Mouse (Mus musculus) limb, embryonic 10.5 days (tissue): ENCODE results near the gene Kctd11. TPM values are rescaled to one million over a fixed set of nuclear protein-coding genes. Genes with fewer than 3 reads are reported as not detected.

Experiments
- DNase-seq: peaks from one replicate; pipeline ENCODE4 v3.0.0-alpha.2; 2017; ENCODE audit warnings: low spot score
- H3K27ac ChIP-seq: fragments of 300-500 bp; sonication (generic); 2 replicates; pipeline ENCODE4 v1.5.1; 2016; ENCODE audit warnings: mild to moderate bottlenecking
- H3K27me3 ChIP-seq: fragments of 300-500 bp; sonication (generic); 2 replicates; pipeline ENCODE4 v1.6.1; 2016; ENCODE audit warnings: low read depth, mild to moderate bottlenecking; ENCODE audit not compliant: poor library complexity, severe bottlenecking
- H3K36me3 ChIP-seq: fragments of 300-500 bp; sonication (generic); 2 replicates; pipeline ENCODE4 v1.6.1; 2016; ENCODE audit warnings: mild to moderate bottlenecking, moderate library complexity
- H3K4me1 ChIP-seq: fragments of 300-500 bp; sonication (generic); 2 replicates; pipeline ENCODE4 v1.6.1; 2016
- H3K4me3 ChIP-seq: fragments of 300-500 bp; sonication (generic); 2 replicates; pipeline ENCODE4 v1.5.1; 2016; ENCODE audit warnings: mild to moderate bottlenecking, moderate library complexity
- H3K9me3 ChIP-seq: fragments of 300-500 bp; sonication (generic); replicated peaks from 2 replicates; pipeline ENCODE4 v1.6.1; 2016; ENCODE audit warnings: mild to moderate bottlenecking
- WGBS: fragments of 180-500 bp; shearing (Covaris S2); methylation state at CpG from one replicate; pipeline ENCODE4 v1.1.7; 2016; 5-methylcytosine and 5-hydroxymethylcytosine counted together
- polyA plus RNA-seq: library from polyadenylated mRNA; unstranded; fragments of >200 nt; fragmentation: Nextera tagmentation; extraction: Ambion mirVana; gene quantifications from 2 replicates; pipeline ENCODE4 v1.2.1, GENCODE M21; 2016

Kctd11 gene
- polyA plus RNA-seq, 1 experiment from 2014 or later, result 6.1 TPM

DNA sequence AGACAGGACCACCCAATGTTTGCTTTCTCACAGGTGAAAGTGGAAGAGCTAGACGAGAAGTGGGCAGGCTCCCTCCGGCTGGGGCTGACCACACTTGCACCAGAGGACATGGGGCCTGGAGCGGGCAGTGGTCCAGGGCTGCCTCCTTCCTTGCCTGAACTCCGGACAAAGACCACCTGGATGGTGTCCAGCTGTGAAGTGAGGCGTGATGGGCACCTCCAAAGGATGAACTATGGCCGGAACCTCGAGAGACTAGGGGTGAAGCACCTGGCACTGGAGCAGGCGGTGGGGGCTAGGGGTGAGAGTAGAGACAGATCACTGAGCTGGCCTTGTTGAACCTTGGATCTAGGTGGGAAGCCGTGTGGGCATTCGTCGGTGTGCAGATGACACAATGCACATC is 27.4 kb upstream of the Kctd11 start:
- peaks cover 100% of the 10 kb centered on the region for H3K36me3 ChIP-seq
- no peak for DNase-seq
- H3K27ac ChIP-seq, result no peak overlapping the region
- H3K4me3 ChIP-seq, result no peak overlapping the region
- 94% methylated on average over 11 of the region's 11 CpGs for WGBS
- H3K27me3 ChIP-seq, result no peaks in the 10 kb centered on the region
- peaks cover 7% of the 10 kb centered on the region for H3K4me1 ChIP-seq
- no peaks in the 10 kb centered on the region for H3K9me3 ChIP-seq

- peaks cover 65% of the 10 kb centered on the region for H3K36me3 ChIP-seq
- H3K4me3 ChIP-seq, result no peak overlapping the region
- peaks cover 34% of the 10 kb centered on the region for H3K4me1 ChIP-seq
Measured at GRCm38 (mm10) chr11:69904311-69904710, 23.1 kb upstream of the Kctd11 start.

GRCm38 (mm10) chr11:69902972-69903371 is 21.8 kb upstream of the Kctd11 start:
- 94% methylated on average over 13 of the region's 13 CpGs for WGBS
- Histone ChIP-seq H3K27ac (peak overlapping the region; percentile 50; the same call in 1 of the 2 replicates), H3K36me3 (peaks cover 57% of the 10 kb centered on the region), H3K27me3 (no peaks in the 10 kb centered on the region), H3K4me3 (peak overlapping the region; percentile 91), H3K9me3 (no peaks in the 10 kb centered on the region), H3K4me1 (peaks cover 45% of the 10 kb centered on the region)
- no peak for DNase-seq

More at GRCm38 (mm10) chr11:69904311-69904710, 23.1 kb upstream of the Kctd11 start:
- Histone ChIP-seq H3K27me3 (no peaks in the 10 kb centered on the region), H3K27ac (no peak overlapping the region), H3K9me3 (no peaks in the 10 kb centered on the region)
- over 99% methylated on average over 9 of the region's 9 CpGs for WGBS
- DNase-seq, result no peak

DNA sequence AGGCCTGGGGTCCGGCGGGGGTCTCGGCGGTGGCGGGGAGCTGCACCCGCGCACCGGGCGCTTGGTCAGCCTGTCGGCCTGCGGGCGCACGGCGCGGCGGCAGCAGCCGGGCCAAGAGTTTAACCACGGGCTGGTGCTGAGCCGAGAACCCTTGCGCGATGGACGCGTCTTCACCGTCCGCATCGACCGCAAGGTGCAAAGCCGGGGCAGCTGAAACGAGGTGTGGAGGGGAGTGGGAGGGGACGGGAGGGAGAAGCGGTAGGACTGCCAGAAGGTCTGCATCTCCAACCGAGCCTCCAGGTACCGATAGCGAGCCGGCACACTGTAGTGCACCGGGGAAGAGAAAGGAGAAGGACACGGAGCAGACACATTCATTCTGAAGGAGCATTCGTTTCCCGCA is 20.8 kb upstream of the Kctd11 start:
- Histone ChIP-seq H3K4me1 (peaks cover 45% of the 10 kb centered on the region), H3K9me3 (no peaks in the 10 kb centered on the region), H3K27ac (peak overlapping the region; percentile 99), H3K27me3 (no peaks in the 10 kb centered on the region), H3K36me3 (peaks cover 56% of the 10 kb centered on the region), H3K4me3 (peak overlapping the region; percentile 91)
- no peak for DNase-seq
- under 1% methylated on average over 39 of the region's 39 CpGs for WGBS

- Histone ChIP-seq H3K36me3 (peaks cover 51% of the 10 kb centered on the region), H3K27ac (peak overlapping the region; percentile 99), H3K9me3 (no peaks in the 10 kb centered on the region), H3K27me3 (no peaks in the 10 kb centered on the region), H3K4me3 (peak overlapping the region; percentile 91), H3K4me1 (peaks cover 45% of the 10 kb centered on the region)
- peak; percentile 96 for DNase-seq
- under 1% methylated on average over 42 of the region's 42 CpGs for WGBS
Measured at GRCm38 (mm10) chr11:69901406-69901846, 20.2 kb upstream of the Kctd11 start.

GRCm38 (mm10) chr11:69900471-69901405 is 19.5 kb upstream of the Kctd11 start, which contains the start of the genes 2810408A11Rik and Neurl4:
2810408A11Rik (minus strand) TSS chr11:69900987.
Neurl4 (plus strand) TSS chr11:69901072.
- H3K36me3 ChIP-seq, result peaks cover 44% of the 10 kb centered on the region
- peak within 1 kb of the TSS; percentile 91 for H3K4me3 ChIP-seq
- 1% methylated on average over 38 of the region's 38 CpGs for WGBS
- H3K27ac ChIP-seq, result peak within 1 kb of the TSS; percentile 99
- peak; percentile 87 for DNase-seq
- H3K27me3 ChIP-seq, result no peaks in the 10 kb centered on the region
- no peaks in the 10 kb centered on the region for H3K9me3 ChIP-seq
- H3K4me1 ChIP-seq, result peaks cover 45% of the 10 kb centered on the region

DNA sequence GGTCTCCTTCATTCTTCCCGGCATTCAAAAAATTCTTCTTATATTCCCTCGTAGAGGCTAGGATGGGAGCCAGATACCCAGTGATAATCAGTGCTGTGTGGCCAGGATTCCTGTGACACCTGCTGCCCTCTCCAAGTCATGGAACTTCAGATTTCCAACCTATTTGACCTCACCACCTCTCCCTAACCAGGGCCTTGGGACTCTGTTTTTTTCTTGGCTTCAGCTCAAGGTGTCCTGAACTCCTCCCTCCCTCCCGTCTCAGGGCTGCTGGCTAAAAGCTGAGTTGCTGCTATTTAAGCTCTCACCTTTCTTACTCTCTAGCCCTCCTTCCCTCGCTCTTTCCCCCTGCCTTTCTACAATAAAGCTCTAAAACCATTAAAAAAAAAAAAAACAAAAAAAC is 18.7 kb upstream of the Kctd11 start:
- DNase-seq, result no peak
- peaks cover 35% of the 10 kb centered on the region for H3K36me3 ChIP-seq
- H3K4me1 ChIP-seq, result peaks cover 50% of the 10 kb centered on the region
- no peaks in the 10 kb centered on the region for H3K27me3 ChIP-seq
- no peaks in the 10 kb centered on the region for H3K9me3 ChIP-seq
- H3K27ac ChIP-seq, result peak overlapping the region; percentile 99
- peak overlapping the region; percentile 91 for H3K4me3 ChIP-seq
- 24% methylated on average over 4 of the region's 4 CpGs for WGBS

- Histone ChIP-seq H3K4me1 (peaks cover 36% of the 10 kb centered on the region), H3K4me3 (no peak within 1 kb of the TSS), H3K27me3 (no peaks in the 10 kb centered on the region), H3K9me3 (no peaks in the 10 kb centered on the region), H3K36me3 (peaks cover 14% of the 10 kb centered on the region), H3K27ac (peak within 1 kb of the TSS; percentile 2; the same call in 1 of the 2 replicates)
- WGBS, result 75% methylated on average over 4 of the region's 4 CpGs
- no peak for DNase-seq
Measured at GRCm38 (mm10) chr11:69895291-69895690, 14.1 kb upstream of the Kctd11 start, which contains the start of gene Acap1. Acap1 (minus strand) TSS chr11:69895539.

DNA sequence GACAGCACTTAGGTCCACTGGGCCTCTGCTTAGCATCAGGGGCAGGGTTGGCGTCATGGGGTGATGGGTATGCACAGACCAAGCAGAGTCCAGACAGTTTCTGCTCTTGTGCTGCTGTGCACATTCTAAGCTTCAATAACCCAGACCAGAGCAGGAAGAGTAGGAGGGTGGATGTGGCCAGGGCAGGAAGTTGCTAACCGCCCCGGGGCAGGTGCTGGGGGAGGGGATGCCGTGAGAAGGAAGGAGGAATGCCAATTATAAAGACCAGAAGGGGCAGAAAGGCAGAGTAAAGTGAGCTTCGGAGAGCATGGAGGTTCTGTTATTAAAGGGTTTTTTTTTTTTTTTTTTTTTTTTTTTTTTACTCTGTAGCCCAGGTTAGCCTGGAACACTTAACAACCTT is 13.5 kb upstream of the Kctd11 start:
- WGBS, result 84% methylated on average over 5 of the region's 5 CpGs
- Histone ChIP-seq H3K27me3 (no peaks in the 10 kb centered on the region), H3K27ac (no peak overlapping the region)

GRCm38 (mm10) chr11:69891482-69891881 is 10.3 kb upstream of the Kctd11 start:
- 82% methylated on average over 4 of the region's 4 CpGs for WGBS
- H3K4me1 ChIP-seq, result peaks cover 19% of the 10 kb centered on the region
- no peaks in the 10 kb centered on the region for H3K27me3 ChIP-seq
- no peaks in the 10 kb centered on the region for H3K36me3 ChIP-seq
- DNase-seq, result no peak
- no peak overlapping the region for H3K27ac ChIP-seq
- no peak overlapping the region for H3K4me3 ChIP-seq
- no peaks in the 10 kb centered on the region for H3K9me3 ChIP-seq

More for the DNA sequence above, 13.5 kb upstream of the Kctd11 start:
- H3K4me3 ChIP-seq, result no peak overlapping the region
- H3K4me1 ChIP-seq, result peaks cover 34% of the 10 kb centered on the region
- peaks cover 14% of the 10 kb centered on the region for H3K36me3 ChIP-seq
- no peaks in the 10 kb centered on the region for H3K9me3 ChIP-seq
- no peak for DNase-seq

GRCm38 (mm10) chr11:69886907-69887635 is 5.9 kb upstream of the Kctd11 start:
- H3K4me3 ChIP-seq, result no peak overlapping the region
- no peaks in the 10 kb centered on the region for H3K36me3 ChIP-seq
- H3K4me1 ChIP-seq, result peaks cover 13% of the 10 kb centered on the region
- WGBS, result 76% methylated on average over 8 of the region's 8 CpGs
- no peaks in the 10 kb centered on the region for H3K9me3 ChIP-seq
- H3K27ac ChIP-seq, result no peak overlapping the region
- no peaks in the 10 kb centered on the region for H3K27me3 ChIP-seq
- no peak for DNase-seq

- Histone ChIP-seq H3K27me3 (no peaks in the 10 kb centered on the region), H3K9me3 (no peaks in the 10 kb centered on the region), H3K27ac (0 out of 2 replicates have a peak overlapping the region, but pooled peaks have one; percentile 27), H3K4me1 (peaks cover 28% of the 10 kb centered on the region), H3K4me3 (no peak overlapping the region), H3K36me3 (no peaks in the 10 kb centered on the region)
- no peak for DNase-seq
- WGBS, result 81% methylated on average over 8 of the region's 8 CpGs
Measured at GRCm38 (mm10) chr11:69884663-69885062, 3.5 kb upstream of the Kctd11 start.
